Mouse (Mus musculus) lung, embryonic 14.5 days (tissue): Measurements from ENCODE around the gene Hist1h2ac. TPM values are rescaled to one million over a fixed set of nuclear protein-coding genes. Genes with fewer than 3 reads are reported as not detected.

Experiments used
- ATAC-seq: fragments of 200-750 bp; cut with Nextera tagmentation; 2 replicates; pipeline ENCODE4 v1.8.0; 2017; ENCODE audit warnings: mild to moderate bottlenecking, moderate TSS enrichment, moderate library complexity; ENCODE audit not compliant: insufficient read depth
- DNase-seq: peaks from one replicate; pipeline ENCODE4 v3.0.0-alpha.2; 2015
- H3K27ac ChIP-seq: fragments of 300-500 bp; sonication (generic); 2 replicates; pipeline ENCODE4 v1.5.1; 2014; ENCODE audit warnings: low read depth, mild to moderate bottlenecking, moderate library complexity
- H3K27me3 ChIP-seq: fragments of 300-500 bp; sonication (generic); 2 replicates; pipeline ENCODE4 v1.6.1; 2014; ENCODE audit warnings: low read length, control low read depth; ENCODE audit not compliant: insufficient read depth
- H3K36me3 ChIP-seq: fragments of 300-500 bp; sonication (generic); 2 replicates; pipeline ENCODE4 v1.6.1; 2014; ENCODE audit warnings: control low read depth; ENCODE audit not compliant: insufficient read depth
- H3K4me1 ChIP-seq: fragments of 300-500 bp; sonication (generic); 2 replicates; pipeline ENCODE4 v1.6.1; 2014; ENCODE audit warnings: antibody characterized with exemption, control low read depth; ENCODE audit not compliant: insufficient read depth
- H3K4me2 ChIP-seq: fragments of 300-500 bp; sonication (generic); 2 replicates; pipeline ENCODE4 v1.6.1; 2014; ENCODE audit warnings: mild to moderate bottlenecking
- H3K4me3 ChIP-seq: fragments of 300-500 bp; sonication (generic); 2 replicates; pipeline ENCODE4 v1.5.1; 2014; ENCODE audit warnings: low read depth, low read length
- H3K9ac ChIP-seq: fragments of 300-500 bp; sonication (generic); 2 replicates; pipeline ENCODE4 v1.6.1; 2014
- H3K9me3 ChIP-seq: fragments of 300-500 bp; sonication (generic); 2 replicates; pipeline ENCODE4 v1.6.1; 2016; ENCODE audit warnings: low read depth, low read length, control low read depth
- CTCF ChIP-seq: IDR thresholded peaks from 2 replicates; pipeline ENCODE4 v1.5.1; 2016; ENCODE audit warnings: antibody characterized with exemption, low read depth
- WGBS: fragments of 180-500 bp; shearing (Covaris S2); extraction: QIAGEN DNeasy Blood & Tissue Kit; methylation state at CpG from one replicate; pipeline ENCODE4 v1.1.7; 2014; 5-methylcytosine and 5-hydroxymethylcytosine counted together
- microRNA-seq: library from miRNA; unstranded; fragments of <30 nt; microRNA quantifications from one replicate; pipeline ENCODE4, GENCODE M21; 2016; ENCODE audit warnings: borderline number of aligned reads
- polyA plus RNA-seq: library from polyadenylated mRNA; unstranded; fragments of >200 nt; fragmentation: Nextera tagmentation; extraction: Ambion mirVana; gene quantifications from 2 replicates; pipeline ENCODE4 v1.2.1, GENCODE M21; 2014

The Hist1h2ac gene
- polyA plus RNA-seq, 1 experiment from 2014 or later = 1.5 TPM

DNA sequence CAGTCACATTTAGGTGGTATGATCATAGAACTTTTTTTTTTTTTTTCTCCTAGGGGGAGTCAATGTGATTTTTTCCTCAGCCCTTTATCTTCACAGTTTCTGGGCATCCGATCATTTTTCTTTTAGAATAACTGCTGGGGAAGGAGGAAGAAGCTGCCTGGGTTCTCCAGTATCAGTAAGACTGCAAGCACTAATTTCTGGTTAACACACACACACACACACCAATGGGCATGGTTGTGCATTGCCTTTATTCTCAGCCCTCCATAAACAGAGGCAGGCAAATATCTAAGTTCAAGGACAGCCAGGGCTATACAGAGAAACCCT lies 1.2 kb downstream of the Hist1h2ac start:
- ATAC-seq = no peak
- Histone ChIP-seq H3K9me3 (no peaks in the 10 kb centered on the region), H3K4me1 (peaks cover 9% of the 10 kb centered on the region; the same call in 1 of the 2 replicates), H3K4me2 (peak overlapping the region; percentile 72), H3K4me3 (peak overlapping the region; percentile 41), H3K27ac (peak overlapping the region; percentile 96), H3K9ac (peak overlapping the region; percentile 66), H3K27me3 (no peaks in the 10 kb centered on the region), H3K36me3 (no peaks in the 10 kb centered on the region)
- no peak for TF ChIP-seq CTCF
- 43% methylated on average over 1 of the region's 1 CpGs for WGBS
- DNase-seq = peak; percentile 24

DNA sequence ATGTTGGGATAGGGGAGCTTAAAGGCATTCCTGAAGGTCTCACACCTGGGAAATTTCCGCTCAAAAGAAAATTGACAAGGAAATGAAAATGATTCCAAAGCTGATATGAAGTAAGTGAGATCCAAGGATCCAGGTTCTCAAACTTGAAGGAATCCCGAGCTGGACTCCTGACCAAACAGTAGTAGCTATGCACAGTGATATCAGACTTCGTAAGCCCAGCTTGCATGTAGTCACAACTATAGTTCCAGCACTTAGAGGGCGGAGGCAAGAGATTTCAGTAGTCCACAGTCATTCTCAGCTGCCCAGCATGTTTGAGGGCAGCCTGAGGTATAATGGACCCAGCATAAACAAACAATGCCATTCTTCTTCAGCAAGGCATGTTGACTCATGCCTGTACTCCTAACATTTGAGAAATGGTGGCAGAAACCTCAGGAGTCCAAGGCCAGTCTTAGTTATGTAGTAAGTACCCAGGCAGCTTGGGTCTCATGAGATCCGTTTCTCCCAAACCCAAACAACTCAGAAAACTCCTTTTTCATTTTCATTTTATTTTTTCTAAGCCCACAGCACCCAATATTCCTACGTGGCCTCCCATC lies 1.7 kb downstream of the Hist1h2ac start:
- Histone ChIP-seq H3K9ac (no peak overlapping the region), H3K27ac (peak overlapping the region; percentile 96), H3K27me3 (no peaks in the 10 kb centered on the region), H3K4me1 (peaks cover 6% of the 10 kb centered on the region; the same call in 1 of the 2 replicates), H3K36me3 (no peaks in the 10 kb centered on the region), H3K9me3 (no peaks in the 10 kb centered on the region), H3K4me2 (peak overlapping the region; percentile 72), H3K4me3 (peak overlapping the region; percentile 41; the same call in 1 of the 2 replicates)
- 67% methylated on average over 6 of the region's 6 CpGs for WGBS
- no peak for ATAC-seq
- TF ChIP-seq CTCF = no peak
- DNase-seq = no peak

DNA sequence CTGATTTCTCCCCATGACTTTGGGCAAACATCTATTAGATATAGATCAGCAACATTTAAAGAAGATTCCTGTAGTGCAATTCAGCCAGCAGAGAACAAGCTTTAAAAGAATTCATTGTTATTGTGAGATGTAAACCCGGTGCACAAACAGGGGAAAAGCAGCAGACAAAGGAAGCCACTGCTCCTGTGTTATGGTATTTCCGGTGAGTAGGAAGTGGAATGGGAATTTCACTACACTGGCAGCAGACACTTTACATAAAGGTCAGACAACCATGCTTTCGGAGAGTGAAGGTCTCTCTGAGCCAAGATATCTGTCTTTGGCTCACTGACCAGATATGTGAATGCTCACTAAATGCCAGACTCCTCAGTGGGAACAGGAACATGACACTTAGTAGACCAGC lies 21.2 kb downstream of the Hist1h2ac start:
- DNase-seq (peak; percentile 9), ATAC-seq (no peak)
- H3K4me3 ChIP-seq = no peak overlapping the region
- H3K9ac ChIP-seq = no peak overlapping the region
- WGBS = 51% methylated on average over 3 of the region's 3 CpGs
- H3K9me3 ChIP-seq = no peaks in the 10 kb centered on the region
- H3K4me1 ChIP-seq = no peaks in the 10 kb centered on the region
- no peaks in the 10 kb centered on the region for H3K36me3 ChIP-seq
- H3K4me2 ChIP-seq = no peak overlapping the region
- no peaks in the 10 kb centered on the region for H3K27me3 ChIP-seq
- TF ChIP-seq CTCF = no peak
- H3K27ac ChIP-seq = no peak overlapping the region

DNA sequence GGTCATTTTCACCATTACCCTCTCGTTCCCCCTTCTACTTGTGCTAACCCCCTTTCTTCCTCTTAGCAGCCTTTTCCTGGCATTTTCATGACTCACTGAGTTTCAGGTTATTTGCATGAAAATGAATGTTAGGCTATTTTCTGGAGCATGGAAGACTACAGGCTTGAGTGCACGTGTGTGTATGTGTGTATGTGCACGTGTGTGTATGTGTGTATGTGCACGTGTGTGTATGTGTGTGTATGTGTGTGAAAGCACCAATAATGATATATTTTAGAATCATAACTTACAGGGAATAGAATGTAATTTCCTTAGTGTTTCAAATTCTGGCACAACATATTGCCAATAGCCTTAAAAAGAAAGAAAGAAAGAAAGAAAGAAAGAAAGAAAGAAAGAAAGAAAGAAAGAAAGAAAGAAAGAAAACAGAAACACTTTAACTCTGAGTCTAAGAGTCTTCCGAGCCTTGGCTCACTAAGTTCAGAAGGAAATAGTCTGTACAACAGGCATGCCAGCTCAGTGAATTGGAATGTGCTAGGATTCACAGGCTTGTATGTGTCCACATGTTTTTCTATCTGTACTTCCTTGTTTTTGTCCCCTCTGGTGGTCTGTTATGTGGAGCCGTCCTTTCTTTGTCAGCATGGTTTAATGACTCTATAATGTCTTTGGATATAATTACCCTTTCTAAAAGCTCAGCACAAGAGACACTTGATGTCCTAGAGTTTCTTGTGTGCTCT lies 23.9 kb downstream of the Hist1h2ac start:
- DNase-seq (no peak), ATAC-seq (no peak)
- no peaks in the 10 kb centered on the region for H3K4me1 ChIP-seq
- no peak overlapping the region for H3K4me3 ChIP-seq
- no peaks in the 10 kb centered on the region for H3K27me3 ChIP-seq
- TF ChIP-seq CTCF = no peak
- no peak overlapping the region for H3K9ac ChIP-seq
- 62% methylated on average over 6 of the region's 6 CpGs for whole genome bisulfite sequencing
- no peaks in the 10 kb centered on the region for H3K9me3 ChIP-seq
- no peak overlapping the region for H3K27ac ChIP-seq
- H3K4me2 ChIP-seq = no peak overlapping the region
- H3K36me3 ChIP-seq = no peaks in the 10 kb centered on the region

Small RNA genes within 50 kb of the gene (microRNA-seq; reads per million reads assigned to microRNA genes)
- gene Gm44350 = not detected

Other genes starting within 250 kb of the Hist1h2ac start
- gene Btn1a1, start 218.0 kb downstream of the Hist1h2ac start, polyA plus RNA-seq = 0.07 and 0.18 TPM in 2 replicates
- gene Btn2a2, start 195.1 kb downstream of the Hist1h2ac start, polyA plus RNA-seq = 0.63 and 0.73 TPM in 2 replicates
- gene Hist1h4h, start 152.9 kb downstream of the Hist1h2ac start, polyA plus RNA-seq = 7.1 and 7.6 TPM in 2 replicates
- gene Hist1h2af, start 150.0 kb downstream of the Hist1h2ac start, polyA plus RNA-seq = 13.0 and 14.6 TPM in 2 replicates
- gene Hist1h3g, start 148.5 kb downstream of the Hist1h2ac start, polyA plus RNA-seq = 6.6 and 7.5 TPM in 2 replicates
- 1.0 and 1.8 TPM in 2 replicates for gene Hist1h2bh, start 140.6 kb downstream of the Hist1h2ac start, polyA plus RNA-seq
- 2.0 and 2.6 TPM in 2 replicates for gene Hist1h3f, start 139.9 kb downstream of the Hist1h2ac start, polyA plus RNA-seq
- 1.4 and 2.7 TPM in 2 replicates for gene Hist1h4f, start 132.3 kb downstream of the Hist1h2ac start, polyA plus RNA-seq
- gene Hist1h1d, start 130.7 kb downstream of the Hist1h2ac start, polyA plus RNA-seq = 0.87 and 0.99 TPM in 2 replicates
- 8.2 and 10.6 TPM in 2 replicates for gene Hist1h3e, start 121.6 kb downstream of the Hist1h2ac start, polyA plus RNA-seq
- gene Hist1h2ae, start 112.7 kb downstream of the Hist1h2ac start, polyA plus RNA-seq = 164 and 166 TPM in 2 replicates
- 14.9 TPM in 2 replicates for gene Hist1h2bg, start 112.6 kb downstream of the Hist1h2ac start, polyA plus RNA-seq
- gene Hist1h2bf, start 109.8 kb downstream of the Hist1h2ac start, polyA plus RNA-seq = 7.8 and 12.2 TPM in 2 replicates
- gene Hist1h2ad, start 109.6 kb downstream of the Hist1h2ac start, polyA plus RNA-seq = 4.2 and 4.9 TPM in 2 replicates
- gene Hist1h3d, start 108.2 kb downstream of the Hist1h2ac start, polyA plus RNA-seq = 10.0 and 13.9 TPM in 2 replicates
- 144 and 147 TPM in 2 replicates for gene Hist1h4d, start 102.3 kb downstream of the Hist1h2ac start, polyA plus RNA-seq
- gene Hist1h2be, start 62.8 kb downstream of the Hist1h2ac start, polyA plus RNA-seq = 2.5 and 3.0 TPM in 2 replicates
- 22.6 and 25.7 TPM in 2 replicates for gene Hist1h1e, start 61.4 kb downstream of the Hist1h2ac start, polyA plus RNA-seq
- gene Hist1h2bc, start 251 bp upstream of the Hist1h2ac start, polyA plus RNA-seq = 52.9 and 55.1 TPM in 2 replicates
- not detected in 2 replicates for gene Hist1h1t, start 11.9 kb upstream of the Hist1h2ac start, polyA plus RNA-seq
- 11.2 and 11.4 TPM in 2 replicates for gene Hist1h4c, start 14.5 kb upstream of the Hist1h2ac start, polyA plus RNA-seq
- 8.4 and 12.1 TPM in 2 replicates for gene Hfe, start 26.9 kb upstream of the Hist1h2ac start, polyA plus RNA-seq
- 30.5 and 32.3 TPM in 2 replicates for gene Hist1h1c, start 54.9 kb upstream of the Hist1h2ac start, polyA plus RNA-seq
- gene Hist1h3c, start 61.7 kb upstream of the Hist1h2ac start, polyA plus RNA-seq = 11.3 and 16.9 TPM in 2 replicates
- 1.6 and 4.0 TPM in 2 replicates for gene Hist1h2bb, start 62.8 kb upstream of the Hist1h2ac start, polyA plus RNA-seq
- 70.8 and 71.5 TPM in 2 replicates for gene Hist1h2ab, start 67.2 kb upstream of the Hist1h2ac start, polyA plus RNA-seq
- gene Hist1h3b, start 68.3 kb upstream of the Hist1h2ac start, polyA plus RNA-seq = 18.4 and 18.7 TPM in 2 replicates
- gene Hist1h4b, start 73.1 kb upstream of the Hist1h2ac start, polyA plus RNA-seq = 4.3 and 7.5 TPM in 2 replicates
- 0.66 TPM in 1 of 2 replicates, not detected in the other for gene Hist1h4a, start 77.3 kb upstream of the Hist1h2ac start, polyA plus RNA-seq
- 7.4 and 9.2 TPM in 2 replicates for gene Hist1h3a, start 78.4 kb upstream of the Hist1h2ac start, polyA plus RNA-seq
- gene Hist1h1a, start 79.7 kb upstream of the Hist1h2ac start, polyA plus RNA-seq = 5.2 and 5.5 TPM in 2 replicates
- gene Trim38, start 86.0 kb upstream of the Hist1h2ac start, polyA plus RNA-seq = 0.12 TPM in 1 of 2 replicates, not detected in the other
- gene Slc17a2, start 123.0 kb upstream of the Hist1h2ac start, polyA plus RNA-seq = 0.08 TPM in 1 of 2 replicates, not detected in the other
- not detected in 2 replicates for gene Slc17a3, start 155.5 kb upstream of the Hist1h2ac start, polyA plus RNA-seq
- not detected in 2 replicates for gene Slc17a1, start 183.8 kb upstream of the Hist1h2ac start, polyA plus RNA-seq
- gene Slc17a4, start 231.1 kb upstream of the Hist1h2ac start, polyA plus RNA-seq = not detected in 2 replicates